Mouse (Mus musculus) telencephalon, adult 2 months (tissue): Measurements from ENCODE around the gene Oit1.

Experiments
- DNase-seq: peaks from one replicate; pipeline ENCODE4 v3.0.0-alpha.2; 2011; ENCODE audit warnings: low read depth, low spot score

Oit1 gene

DNA sequence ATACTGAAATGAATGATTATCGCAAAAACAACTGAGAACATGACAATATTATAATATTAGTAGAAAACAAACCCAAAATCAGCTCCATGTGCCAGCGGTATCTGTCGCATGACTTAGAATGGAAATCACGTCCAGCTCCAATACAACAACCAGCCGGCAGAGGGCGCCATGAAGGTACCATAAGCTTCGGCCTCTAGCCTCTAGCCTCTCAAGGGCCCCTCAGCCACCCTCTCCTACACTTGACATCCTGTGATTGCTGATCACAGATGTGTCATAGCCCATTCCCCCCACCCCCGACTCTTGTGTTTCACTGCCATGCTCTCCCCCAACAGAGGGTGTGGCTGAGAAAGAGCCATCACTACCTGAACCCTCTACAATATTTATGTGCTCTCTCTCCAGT lies 78.3 kb downstream of the Oit1 start:
- DNase-seq: no peak
